Mouse (Mus musculus): ENCODE measurements around the gene Stk11. TPM values are rescaled to one million over a fixed set of nuclear protein-coding genes. Genes with fewer than 3 reads are reported as not detected.

Stk11 gene
- polyA plus RNA-seq, 2 experiments: 17.4 to 88.8 TPM

DNA sequence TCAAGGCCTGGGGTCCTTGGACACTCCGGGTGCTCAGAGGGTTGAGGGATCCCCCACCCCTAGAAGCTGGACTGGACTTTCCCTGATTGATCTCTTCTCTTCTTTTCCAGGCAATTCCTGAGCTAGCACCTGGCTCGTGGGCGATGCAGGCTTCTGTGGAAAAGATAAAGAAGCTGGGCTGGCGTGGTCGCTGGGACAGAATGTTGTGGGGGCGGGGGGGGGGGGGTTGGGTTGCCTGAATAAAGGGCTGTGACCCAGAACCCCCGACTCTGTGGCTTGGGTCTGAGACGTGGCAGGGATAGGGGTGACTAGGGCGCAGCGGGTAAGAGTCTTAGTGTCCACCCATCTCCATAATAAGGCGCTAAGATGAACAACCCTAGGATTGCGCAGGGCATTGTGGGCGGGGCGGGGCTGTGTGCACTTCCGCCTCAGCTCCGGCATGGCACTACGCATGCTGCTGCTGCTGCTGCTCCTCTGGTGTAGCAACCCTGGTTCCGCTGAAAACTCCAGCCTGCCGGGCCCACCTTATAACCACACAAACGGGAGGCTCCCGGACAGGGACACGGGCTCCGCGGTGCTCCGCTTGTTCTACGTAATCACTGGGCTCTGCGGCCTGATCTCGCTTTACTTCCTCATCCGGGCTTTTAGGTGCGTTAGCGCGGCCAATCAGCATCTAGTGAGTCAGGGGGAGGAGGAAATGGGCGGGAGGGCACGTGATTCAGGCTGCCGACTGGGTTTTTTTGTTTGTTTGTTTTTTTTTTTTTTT, 57.1 kb downstream of the Stk11 start, which contains the start of gene 1600002K03Rik:
1600002K03Rik (plus strand) TSS at position 418 of the 766 bp plus-strand sequence.
- Histone ChIP-seq H3K27me3 (ENCODE audit: control insufficient read depth, insufficient read depth, low read length) (no peaks in the 10 kb centered on the region), H3K27ac (peak within 1 kb of the TSS; percentile 51), H3K4me1 (replicated peaks; ENCODE audit: control insufficient read depth in 2 of 2, insufficient read depth in 2 of 2, low read length in 1 of 2) (peaks cover 9 to 13% of the 10 kb centered on the region in 2 experiments), H3K4me3 (ENCODE audit: insufficient read depth in 1 of 2, low read depth in 2 of 2, low read length in 2 of 2) (peak within 1 kb of the TSS; percentile 69 to 95), H3K9ac (replicated peaks) (peak within 1 kb of the TSS; percentile 69), H3K4me2 (ENCODE audit: low read depth) (peak within 1 kb of the TSS; percentile 82), H3K9me3 (ENCODE audit: control insufficient read depth, low read length) (no peaks in the 10 kb centered on the region; the same call in 1 of the 2 replicates), H3K36me3 (replicated peaks; ENCODE audit: control insufficient read depth, insufficient read depth, low read depth) (peaks cover 19% of the 10 kb centered on the region)
- TF ChIP-seq CTCF (IDR thresholded peaks at IDR 0.05; ENCODE audit: low read depth) (no peak), EP300 (IDR thresholded peaks at IDR 0.05; ENCODE audit: low read depth) (no peak)
- WGBS (ENCODE audit: insufficient replicate concordance): 3% methylated on average over 35 of the region's 35 CpGs
- DNase-seq (ENCODE audit: low read depth in 3 of 3, low spot score in 3 of 3): peak; percentile 85 to 90 (median 85)
- peak; percentile 75 for ATAC-seq (ENCODE audit: insufficient read depth)

DNA sequence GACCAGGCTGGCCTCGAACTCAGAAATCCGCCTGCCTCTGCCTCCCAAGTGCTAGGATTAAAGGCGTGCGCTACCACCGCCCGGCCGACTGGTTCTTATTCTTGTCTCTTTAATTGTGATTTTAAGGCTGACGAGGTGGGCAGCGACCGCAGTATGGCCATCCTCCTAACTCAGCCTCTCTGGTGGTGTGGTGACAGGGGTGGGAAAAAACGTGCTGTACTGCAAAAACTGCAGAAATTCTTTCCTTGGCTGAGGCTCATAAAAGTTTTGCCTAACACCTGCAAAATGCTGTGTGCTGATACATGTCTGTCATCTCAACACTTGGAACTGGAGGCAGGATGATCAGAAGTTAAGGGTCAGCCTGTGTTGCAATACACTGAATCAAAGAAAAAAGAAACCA, 57.8 kb downstream of the Stk11 start:
- peaks cover 9 to 12% of the 10 kb centered on the region in 2 experiments for H3K4me1 ChIP-seq (replicated peaks; ENCODE audit: control insufficient read depth in 2 of 2, insufficient read depth in 2 of 2, low read length in 1 of 2)
- DNase-seq (ENCODE audit: low read depth in 3 of 3, low spot score in 3 of 3) (no peak), ATAC-seq (ENCODE audit: insufficient read depth) (no peak)
- H3K4me2 ChIP-seq (ENCODE audit: low read depth): peak overlapping the region; percentile 82
- no peak overlapping the region for H3K27ac ChIP-seq
- TF ChIP-seq CTCF (IDR thresholded peaks at IDR 0.05; ENCODE audit: low read depth): no peak
- no peak for TF ChIP-seq EP300 (IDR thresholded peaks at IDR 0.05; ENCODE audit: low read depth)
- peak overlapping the region; percentile 69 to 95 for H3K4me3 ChIP-seq (ENCODE audit: insufficient read depth in 1 of 2, low read depth in 2 of 2, low read length in 2 of 2)
- H3K36me3 ChIP-seq (replicated peaks; ENCODE audit: control insufficient read depth, insufficient read depth, low read depth): peaks cover 19% of the 10 kb centered on the region
- 1% methylated on average over 11 of the region's 11 CpGs for WGBS (ENCODE audit: insufficient replicate concordance)
- peaks cover under 1% of the 10 kb centered on the region; the same call in 1 of the 2 replicates for H3K27me3 ChIP-seq (ENCODE audit: control insufficient read depth, insufficient read depth, low read length)
- H3K9ac ChIP-seq (replicated peaks): peak overlapping the region; percentile 23
- no peaks in the 10 kb centered on the region; the same call in 1 of the 2 replicates for H3K9me3 ChIP-seq (ENCODE audit: control insufficient read depth, low read length)

DNA sequence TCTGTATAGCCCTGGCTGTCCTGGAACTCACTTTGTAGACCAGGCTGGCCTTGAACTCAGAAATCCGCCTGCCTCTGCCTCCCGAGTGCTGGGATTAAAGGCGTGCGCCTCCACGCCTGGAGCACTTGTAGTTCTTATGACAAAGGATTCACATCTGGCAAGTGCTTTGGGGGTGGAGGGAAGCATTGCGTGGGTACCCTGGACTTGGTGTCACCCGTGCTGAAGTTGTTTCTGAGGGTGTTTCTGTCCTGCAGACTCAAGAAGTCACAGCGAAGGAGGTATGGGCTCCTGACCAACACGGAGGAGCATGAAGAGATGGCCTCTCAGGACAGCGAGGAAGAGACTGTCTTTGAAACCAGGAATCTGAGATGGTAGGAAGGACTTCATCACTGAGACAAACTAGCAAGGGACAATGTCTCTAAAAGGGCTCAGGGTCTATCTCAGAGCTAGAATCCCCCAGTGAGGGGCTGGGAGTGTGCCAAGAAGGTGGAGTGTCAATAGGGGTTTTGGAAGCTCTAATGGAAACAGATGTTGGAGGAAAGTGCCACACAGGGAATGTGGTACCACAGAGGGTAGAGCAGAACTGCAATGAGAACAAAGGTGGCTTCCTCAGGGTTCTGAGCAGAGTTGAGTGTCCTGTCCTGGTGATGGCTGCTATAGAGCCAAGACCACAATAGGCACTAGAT, 58.5 kb downstream of the Stk11 start:
- H3K4me1 ChIP-seq (replicated peaks; ENCODE audit: control insufficient read depth in 2 of 2, insufficient read depth in 2 of 2, low read length in 1 of 2): peaks cover 5 to 7% of the 10 kb centered on the region in 2 experiments; a peak in 3 of 4 replicates

GRCm38 (mm10) chr10:80174705-80175104, 59.1 kb downstream of the Stk11 start:
- no peak overlapping the region for H3K27ac ChIP-seq
- H3K4me3 ChIP-seq (ENCODE audit: insufficient read depth in 1 of 2, low read depth in 2 of 2, low read length in 2 of 2): no peak overlapping the region
- peaks cover 5 to 7% of the 10 kb centered on the region in 2 experiments; a peak in 3 of 4 replicates for H3K4me1 ChIP-seq (replicated peaks; ENCODE audit: control insufficient read depth in 2 of 2, insufficient read depth in 2 of 2, low read length in 1 of 2)
- no peak overlapping the region for H3K4me2 ChIP-seq (ENCODE audit: low read depth)
- peaks cover 14% of the 10 kb centered on the region for H3K27me3 ChIP-seq (ENCODE audit: control insufficient read depth, insufficient read depth, low read length)
- TF ChIP-seq EP300 (IDR thresholded peaks at IDR 0.05; ENCODE audit: low read depth): no peak
- TF ChIP-seq CTCF (IDR thresholded peaks at IDR 0.05; ENCODE audit: low read depth): peak; percentile 85
- 27% methylated on average over 2 of the region's 2 CpGs for WGBS (ENCODE audit: insufficient replicate concordance)
- DNase-seq (ENCODE audit: low read depth in 3 of 3, low spot score in 3 of 3): peak in 1 of 3 experiments; percentile 51
- H3K9me3 ChIP-seq (ENCODE audit: control insufficient read depth, low read length): no peaks in the 10 kb centered on the region; the same call in 1 of the 2 replicates
- no peak for ATAC-seq (ENCODE audit: insufficient read depth)
- no peak overlapping the region for H3K9ac ChIP-seq (replicated peaks)
- peaks cover 19% of the 10 kb centered on the region for H3K36me3 ChIP-seq (replicated peaks; ENCODE audit: control insufficient read depth, insufficient read depth, low read depth)

More for the DNA sequence above, 58.5 kb downstream of the Stk11 start:
- ATAC-seq (ENCODE audit: insufficient read depth) (no peak), DNase-seq (ENCODE audit: low read depth in 3 of 3, low spot score in 3 of 3) (no peak)
- no peak for TF ChIP-seq EP300 (IDR thresholded peaks at IDR 0.05; ENCODE audit: low read depth)
- TF ChIP-seq CTCF (IDR thresholded peaks at IDR 0.05; ENCODE audit: low read depth): no peak
- Histone ChIP-seq H3K4me3 (ENCODE audit: insufficient read depth in 1 of 2, low read depth in 2 of 2, low read length in 2 of 2) (no peak overlapping the region), H3K9me3 (ENCODE audit: control insufficient read depth, low read length) (no peaks in the 10 kb centered on the region; the same call in 1 of the 2 replicates), H3K36me3 (replicated peaks; ENCODE audit: control insufficient read depth, insufficient read depth, low read depth) (peaks cover 19% of the 10 kb centered on the region), H3K9ac (replicated peaks) (no peak overlapping the region), H3K27me3 (ENCODE audit: control insufficient read depth, insufficient read depth, low read length) (peaks cover 8% of the 10 kb centered on the region), H3K4me2 (ENCODE audit: low read depth) (peak overlapping the region; percentile 82; the same call in 1 of the 2 replicates), H3K27ac (no peak overlapping the region)
- 80% methylated on average over 10 of the region's 10 CpGs for WGBS (ENCODE audit: insufficient replicate concordance)
